Mouse (Mus musculus): Measurements from ENCODE around the gene Rgl1.

DNA sequence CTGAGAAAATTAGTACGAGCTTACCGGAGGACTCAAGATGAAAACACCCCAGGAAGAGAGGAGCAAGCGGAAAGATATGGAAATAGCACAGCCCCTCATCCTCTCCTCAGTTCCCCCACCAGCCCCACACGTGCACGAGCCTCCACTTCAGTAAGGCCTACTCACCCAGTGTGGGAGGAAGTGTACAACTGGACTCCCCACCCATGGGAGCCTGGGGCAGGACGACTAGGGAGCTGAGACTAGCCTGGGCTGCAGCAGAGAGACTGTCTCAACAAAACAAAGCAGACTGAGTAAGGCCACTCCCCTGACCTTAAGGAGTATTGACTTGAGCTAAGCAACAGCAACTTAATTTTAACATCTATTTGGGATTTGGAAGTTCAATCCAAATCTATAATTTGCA, 48.0 kb downstream of the Rgl1 start:
- no peak for TF ChIP-seq CTCF (IDR thresholded peaks at IDR 0.05; ENCODE audit: borderline replicate concordance, control insufficient read depth, extremely low read depth, insufficient read depth, low read length, poor library complexity)
- TF ChIP-seq POLR2A (IDR thresholded peaks at IDR 0.05; ENCODE audit: control insufficient read depth, extremely low read depth, insufficient read depth, low read length, poor library complexity) = no peak
